Mouse (Mus musculus) kidney, embryonic 16.5 days (tissue): ENCODE measurements at regions not wholly inside any gene's neighbourhood (a gene's known extent, or its start where the extent isn't known, plus 50 kb on each side); places are given as distances from the start of the nearest gene placed in this dataset.

ENCODE experiments used
- ATAC-seq: fragments of 200-750 bp; cut with Nextera tagmentation; 2 replicates; pipeline ENCODE4 v1.8.0; 2017; ENCODE audit warnings: moderate TSS enrichment; ENCODE audit not compliant: low FRiP score, low TSS enrichment
- H3K27ac ChIP-seq: fragments of 300-500 bp; sonication (generic); 2 replicates; pipeline ENCODE4 v1.5.1; 2014; ENCODE audit warnings: low read length
- H3K27me3 ChIP-seq: fragments of 300-500 bp; sonication (generic); 2 replicates; pipeline ENCODE4 v1.6.1; 2014; ENCODE audit warnings: low read length, control low read depth, mixed read lengths; ENCODE audit not compliant: insufficient read depth
- H3K36me3 ChIP-seq: fragments of 300-500 bp; sonication (generic); 2 replicates; pipeline ENCODE4 v1.6.1; 2014; ENCODE audit warnings: low read length, control low read depth, mixed read lengths; ENCODE audit not compliant: insufficient read depth
- H3K4me1 ChIP-seq: fragments of 300-500 bp; sonication (generic); 2 replicates; pipeline ENCODE4 v1.6.1; 2014; ENCODE audit warnings: low read length, control low read depth, mixed read lengths; ENCODE audit not compliant: insufficient read depth
- H3K4me2 ChIP-seq: fragments of 300-500 bp; sonication (generic); replicated peaks from 2 replicates; pipeline ENCODE4 v1.6.1; 2014; ENCODE audit warnings: low read depth, low read length
- H3K4me3 ChIP-seq: fragments of 300-500 bp; sonication (generic); 2 replicates; pipeline ENCODE4 v1.5.1; 2014; ENCODE audit warnings: mild to moderate bottlenecking, low read length
- H3K9ac ChIP-seq: fragments of 300-500 bp; sonication (generic); replicated peaks from 2 replicates; pipeline ENCODE4 v1.6.1; 2014; ENCODE audit warnings: low read length
- H3K9me3 ChIP-seq: fragments of 300-500 bp; sonication (generic); 2 replicates; pipeline ENCODE4 v1.6.1; 2016; ENCODE audit warnings: low read length, control low read depth
- WGBS: fragments of 180-500 bp; shearing (Covaris S2); extraction: QIAGEN DNeasy Blood & Tissue Kit; methylation state at CpG from one replicate; pipeline ENCODE4 v1.1.7; 2014; 5-methylcytosine and 5-hydroxymethylcytosine counted together

GRCm38 (mm10) chr17:79206563-79206962 lies 148.3 kb downstream of the Cdc42ep3 start:
- Histone ChIP-seq H3K4me2 (no peak overlapping the region), H3K9me3 (peaks cover 18% of the 10 kb centered on the region), H3K27ac (no peak overlapping the region), H3K36me3 (no peaks in the 10 kb centered on the region), H3K4me3 (no peak overlapping the region), H3K27me3 (no peaks in the 10 kb centered on the region), H3K9ac (no peak overlapping the region), H3K4me1 (no peaks in the 10 kb centered on the region)
- 82% methylated on average over 1 of the region's 1 CpGs for WGBS
- no peak for ATAC-seq

GRCm38 (mm10) chr17:79206111-79206510 lies 148.8 kb downstream of the Cdc42ep3 start:
- 87% methylated on average over 4 of the region's 4 CpGs for WGBS
- H3K9ac ChIP-seq = no peak overlapping the region
- H3K27me3 ChIP-seq = no peaks in the 10 kb centered on the region

GRCm38 (mm10) chr17:79199814-79200491 lies 148.2 kb downstream of the Qpct start:
- Histone ChIP-seq H3K27me3 (no peaks in the 10 kb centered on the region), H3K4me3 (no peak overlapping the region), H3K27ac (no peak overlapping the region), H3K9ac (no peak overlapping the region), H3K4me2 (no peak overlapping the region), H3K36me3 (no peaks in the 10 kb centered on the region), H3K4me1 (no peaks in the 10 kb centered on the region), H3K9me3 (peaks cover 14% of the 10 kb centered on the region; the same call in 1 of the 2 replicates)
- no peak for ATAC-seq
- WGBS = 72% methylated on average over 9 of the region's 9 CpGs

More at GRCm38 (mm10) chr17:79206111-79206510, 148.8 kb downstream of the Cdc42ep3 start:
- Histone ChIP-seq H3K4me1 (no peaks in the 10 kb centered on the region), H3K27ac (no peak overlapping the region), H3K4me2 (no peak overlapping the region), H3K36me3 (no peaks in the 10 kb centered on the region), H3K4me3 (no peak overlapping the region), H3K9me3 (peaks cover 18% of the 10 kb centered on the region)
- ATAC-seq = no peak

GRCm38 (mm10) chr17:79191871-79192373 lies 140.2 kb downstream of the Qpct start:
- no peaks in the 10 kb centered on the region for H3K9me3 ChIP-seq
- no peak for ATAC-seq
- H3K4me2 ChIP-seq = no peak overlapping the region
- H3K36me3 ChIP-seq = no peaks in the 10 kb centered on the region
- no peak overlapping the region for H3K27ac ChIP-seq
- H3K9ac ChIP-seq = no peak overlapping the region
- H3K27me3 ChIP-seq = no peaks in the 10 kb centered on the region
- no peak overlapping the region for H3K4me3 ChIP-seq
- no peaks in the 10 kb centered on the region for H3K4me1 ChIP-seq
- 63% methylated on average over 5 of the region's 5 CpGs for WGBS

- no peaks in the 10 kb centered on the region for H3K27me3 ChIP-seq
- H3K36me3 ChIP-seq = no peaks in the 10 kb centered on the region
- H3K9ac ChIP-seq = no peak overlapping the region
- no peak overlapping the region for H3K27ac ChIP-seq
- 76% methylated on average over 7 of the region's 7 CpGs for WGBS
- no peaks in the 10 kb centered on the region for H3K9me3 ChIP-seq
- no peak for ATAC-seq
- no peak overlapping the region for H3K4me2 ChIP-seq
- no peaks in the 10 kb centered on the region for H3K4me1 ChIP-seq
- no peak overlapping the region for H3K4me3 ChIP-seq
Observed at GRCm38 (mm10) chr17:79188282-79188681, 136.6 kb downstream of the Qpct start.

GRCm38 (mm10) chr17:79180277-79181130 lies 128.8 kb downstream of the Qpct start:
- Histone ChIP-seq H3K9me3 (no peaks in the 10 kb centered on the region), H3K36me3 (no peaks in the 10 kb centered on the region), H3K27me3 (no peaks in the 10 kb centered on the region), H3K27ac (no peak overlapping the region), H3K4me2 (no peak overlapping the region), H3K4me3 (no peak overlapping the region), H3K4me1 (peaks cover 13% of the 10 kb centered on the region; the same call in 1 of the 2 replicates), H3K9ac (no peak overlapping the region)
- WGBS = 73% methylated on average over 3 of the region's 3 CpGs
- ATAC-seq = no peak

GRCm38 (mm10) chr17:79177259-79177658 lies 125.6 kb downstream of the Qpct start:
- Histone ChIP-seq H3K9ac (no peak overlapping the region), H3K27me3 (no peaks in the 10 kb centered on the region), H3K4me2 (no peak overlapping the region), H3K9me3 (no peaks in the 10 kb centered on the region), H3K36me3 (no peaks in the 10 kb centered on the region), H3K4me1 (peaks cover 8% of the 10 kb centered on the region; the same call in 1 of the 2 replicates), H3K4me3 (no peak overlapping the region), H3K27ac (no peak overlapping the region)
- WGBS = 82% methylated on average over 3 of the region's 3 CpGs
- ATAC-seq = no peak

GRCm38 (mm10) chr17:79176356-79176755 lies 124.7 kb downstream of the Qpct start:
- Histone ChIP-seq H3K27ac (no peak overlapping the region), H3K9me3 (no peaks in the 10 kb centered on the region), H3K27me3 (no peaks in the 10 kb centered on the region), H3K9ac (no peak overlapping the region), H3K36me3 (no peaks in the 10 kb centered on the region), H3K4me2 (no peak overlapping the region), H3K4me1 (peaks cover 12% of the 10 kb centered on the region; the same call in 1 of the 2 replicates), H3K4me3 (no peak overlapping the region)
- ATAC-seq = no peak
- WGBS = 86% methylated on average over 7 of the region's 7 CpGs

- no peak for ATAC-seq
- Histone ChIP-seq H3K4me2 (no peak overlapping the region), H3K4me3 (no peak overlapping the region), H3K36me3 (no peaks in the 10 kb centered on the region), H3K9me3 (no peaks in the 10 kb centered on the region), H3K9ac (no peak overlapping the region), H3K4me1 (peaks cover 12% of the 10 kb centered on the region), H3K27ac (no peak overlapping the region), H3K27me3 (no peaks in the 10 kb centered on the region)
- 84% methylated on average over 2 of the region's 2 CpGs for WGBS
Observed at GRCm38 (mm10) chr17:79175381-79175780, 123.7 kb downstream of the Qpct start.
